ENCODE assay signal across 25 mouse cellular contexts in genomic region chr4:87018073-87018997, GRCm38 (mm10).
DNase-seq lines count a peak whose midpoint lies in the region; ATAC-seq lines count a peak whose summit lies in the region.
"Had no signal": no experiment of that assay in that cellular context is flagged by ENCODE, and none has a peak within 500 bp of the region (broad histone marks: within the 10 kb centered on the region; RNA-seq: fewer than 3 reads in every experiment).

No protein-coding gene starts in this region.

- no peaks in the 10 kb centered on the region for H3K36me3 ChIP-seq in forebrain, embryonic 15.5 days
- no peaks in the 10 kb centered on the region for H3K36me3 ChIP-seq in forebrain, embryonic 13.5 days (ENCODE audit: poor library complexity, severe bottlenecking)
- no peaks in the 10 kb centered on the region for H3K36me3 ChIP-seq in midbrain, embryonic 11.5 days (ENCODE audit: control insufficient read depth, insufficient read depth, low read length)
- no peaks in the 10 kb centered on the region for H3K36me3 ChIP-seq in midbrain, embryonic 14.5 days (ENCODE audit: control insufficient read depth, insufficient read depth, low read length)
- no peaks in the 10 kb centered on the region for H3K36me3 ChIP-seq in hindbrain, embryonic 10.5 days
- H3K36me3 ChIP-seq: G1E had no signal

- no peaks in the 10 kb centered on the region for H3K27me3 ChIP-seq in forebrain, embryonic 15.5 days
- no peaks in the 10 kb centered on the region for H3K27me3 ChIP-seq in forebrain, embryonic 13.5 days
- H3K27me3 ChIP-seq in midbrain, embryonic 11.5 days (ENCODE audit: control insufficient read depth, insufficient read depth, low read length), result no peaks in the 10 kb centered on the region
- H3K27me3 ChIP-seq in midbrain, embryonic 14.5 days (ENCODE audit: control insufficient read depth, insufficient read depth, low read length), result no peaks in the 10 kb centered on the region
- no peaks in the 10 kb centered on the region for H3K27me3 ChIP-seq in hindbrain, embryonic 10.5 days (ENCODE audit: insufficient read depth, poor library complexity, severe bottlenecking)
- H3K27me3 ChIP-seq: CH12.LX, Patski had no signal

- DNase-seq in frontal cortex, postnatal 14 days (ENCODE audit: low spot score in 2 of 2), result no peak
- peak; percentile 53 for DNase-seq in midbrain, embryonic 11.5 days (ENCODE audit: low spot score, missing footprints)
- no peak for DNase-seq in midbrain, embryonic 14.5 days
- DNase-seq in hindbrain, embryonic 10.5 days (ENCODE audit: low spot score), result no peak
- DNase-seq: adrenal gland, postnatal 10 days; adrenal gland, postnatal 36 days; B cell, adult 2 months; cerebellum, adult 11-12 months; cerebellum, adult 8-10 months; cerebellum, postnatal 36 days; gastrocnemius, adult 2 months; gastrocnemius, postnatal 14 days; heart, adult 11 months; kidney, adult 18-20 months had no signal

- peak; percentile 65; the same call in 1 of the 2 replicates for ATAC-seq in forebrain, embryonic 15.5 days (replicated peaks)
- ATAC-seq in forebrain, embryonic 13.5 days, result no peak; the same call in 1 of the 2 replicates
- ATAC-seq in frontal cortex, adult (ENCODE audit: low TSS enrichment), result peak; percentile 60
- ATAC-seq in midbrain, embryonic 11.5 days (ENCODE audit: low FRiP score), result no peak
- no peak for ATAC-seq in midbrain, embryonic 14.5 days (ENCODE audit: low FRiP score, low TSS enrichment)
- ATAC-seq: hindbrain, postnatal 0 days; inflammation-experienced regulatory T-cells, adult 6 months; intestine, embryonic 16.5 days; Patski had no signal

- 75% methylated on average over 9 of the region's 9 CpGs for WGBS in forebrain, embryonic 15.5 days
- WGBS in forebrain, embryonic 13.5 days, result 81% methylated on average over 9 of the region's 9 CpGs
- WGBS in midbrain, embryonic 11.5 days, result 85% methylated on average over 9 of the region's 9 CpGs
- WGBS in midbrain, embryonic 14.5 days, result 93% methylated on average over 9 of the region's 9 CpGs
- 89% methylated on average over 9 of the region's 9 CpGs for WGBS in hindbrain, embryonic 10.5 days

- peak overlapping the region; percentile 17; the same call in 1 of the 2 replicates for H3K27ac ChIP-seq in forebrain, embryonic 15.5 days (replicated peaks)
- no peak overlapping the region for H3K27ac ChIP-seq in forebrain, embryonic 13.5 days
- H3K27ac ChIP-seq in midbrain, embryonic 11.5 days (ENCODE audit: low read depth, low read length), result no peak overlapping the region
- H3K27ac ChIP-seq in midbrain, embryonic 14.5 days (replicated peaks; ENCODE audit: low read depth, low read length), result no peak overlapping the region
- no peak overlapping the region for H3K27ac ChIP-seq in hindbrain, embryonic 10.5 days
- H3K27ac ChIP-seq: gastrocnemius, adult 2 months; hindbrain, embryonic 14.5 days; hindbrain, postnatal 0 days had no signal

- no peak overlapping the region for H3K4me2 ChIP-seq in forebrain, embryonic 15.5 days (replicated peaks)
- H3K4me2 ChIP-seq in forebrain, embryonic 13.5 days, result no peak overlapping the region
- no peak overlapping the region for H3K4me2 ChIP-seq in midbrain, embryonic 11.5 days
- no peak overlapping the region for H3K4me2 ChIP-seq in midbrain, embryonic 14.5 days (ENCODE audit: low read length)
- H3K4me2 ChIP-seq: heart, embryonic 11.5 days; hindbrain, embryonic 14.5 days had no signal

- peaks cover 24% of the 10 kb centered on the region for H3K4me1 ChIP-seq in forebrain, embryonic 15.5 days
- H3K4me1 ChIP-seq in forebrain, embryonic 13.5 days, result no peaks in the 10 kb centered on the region; the same call in 1 of the 2 replicates
- no peaks in the 10 kb centered on the region for H3K4me1 ChIP-seq in midbrain, embryonic 11.5 days (ENCODE audit: control insufficient read depth, insufficient read depth, low read length)
- no peaks in the 10 kb centered on the region for H3K4me1 ChIP-seq in midbrain, embryonic 14.5 days (ENCODE audit: control insufficient read depth, insufficient read depth, low read length)
- H3K4me1 ChIP-seq in hindbrain, embryonic 10.5 days (replicated peaks), result 0 out of 2 replicates have a peak, but pooled peaks cover 8% of the 10 kb centered on the region

- H3K4me3 ChIP-seq in forebrain, embryonic 15.5 days, result no peak overlapping the region
- H3K4me3 ChIP-seq in forebrain, embryonic 13.5 days, result no peak overlapping the region
- H3K4me3 ChIP-seq in midbrain, embryonic 11.5 days (ENCODE audit: low read depth, low read length), result no peak overlapping the region
- H3K4me3 ChIP-seq in midbrain, embryonic 14.5 days (replicated peaks; ENCODE audit: low read depth, low read length), result no peak overlapping the region
- H3K4me3 ChIP-seq in hindbrain, embryonic 10.5 days, result no peak overlapping the region
- H3K4me3 ChIP-seq: gastrocnemius, adult 2 months had no signal

- H3K9me3 ChIP-seq in forebrain, embryonic 15.5 days, result no peaks in the 10 kb centered on the region
- H3K9me3 ChIP-seq in forebrain, embryonic 13.5 days (replicated peaks), result no peaks in the 10 kb centered on the region
- no peaks in the 10 kb centered on the region for H3K9me3 ChIP-seq in midbrain, embryonic 11.5 days (ENCODE audit: control insufficient read depth, low read length)
- no peaks in the 10 kb centered on the region for H3K9me3 ChIP-seq in midbrain, embryonic 14.5 days (ENCODE audit: control insufficient read depth, low read length)
- no peaks in the 10 kb centered on the region for H3K9me3 ChIP-seq in hindbrain, embryonic 10.5 days

- no peak overlapping the region for H3K9ac ChIP-seq in forebrain, embryonic 15.5 days (replicated peaks)
- H3K9ac ChIP-seq in forebrain, embryonic 13.5 days, result no peak overlapping the region
- H3K9ac ChIP-seq in midbrain, embryonic 11.5 days (ENCODE audit: low read length), result no peak overlapping the region
- H3K9ac ChIP-seq in midbrain, embryonic 14.5 days (replicated peaks; ENCODE audit: low read length), result no peak overlapping the region
- H3K9ac ChIP-seq: hindbrain, embryonic 14.5 days had no signal

Comparison
In these comparisons a context has a peak if more than half of its experiments do, and no peak if none do; other contexts are left out.
1. ATAC-seq: peak in forebrain, embryonic 15.5 days (single experiment) and frontal cortex, adult (single experiment); none in forebrain, embryonic 13.5 days (single experiment), midbrain, embryonic 11.5 days (single experiment) and midbrain, embryonic 14.5 days (single experiment).